Mouse (Mus musculus): ENCODE measurements around the gene Gipc3.
A peak's percentile ranks its signal among the peaks of the same experiment; 100 is the strongest.

Gipc3 gene

DNA sequence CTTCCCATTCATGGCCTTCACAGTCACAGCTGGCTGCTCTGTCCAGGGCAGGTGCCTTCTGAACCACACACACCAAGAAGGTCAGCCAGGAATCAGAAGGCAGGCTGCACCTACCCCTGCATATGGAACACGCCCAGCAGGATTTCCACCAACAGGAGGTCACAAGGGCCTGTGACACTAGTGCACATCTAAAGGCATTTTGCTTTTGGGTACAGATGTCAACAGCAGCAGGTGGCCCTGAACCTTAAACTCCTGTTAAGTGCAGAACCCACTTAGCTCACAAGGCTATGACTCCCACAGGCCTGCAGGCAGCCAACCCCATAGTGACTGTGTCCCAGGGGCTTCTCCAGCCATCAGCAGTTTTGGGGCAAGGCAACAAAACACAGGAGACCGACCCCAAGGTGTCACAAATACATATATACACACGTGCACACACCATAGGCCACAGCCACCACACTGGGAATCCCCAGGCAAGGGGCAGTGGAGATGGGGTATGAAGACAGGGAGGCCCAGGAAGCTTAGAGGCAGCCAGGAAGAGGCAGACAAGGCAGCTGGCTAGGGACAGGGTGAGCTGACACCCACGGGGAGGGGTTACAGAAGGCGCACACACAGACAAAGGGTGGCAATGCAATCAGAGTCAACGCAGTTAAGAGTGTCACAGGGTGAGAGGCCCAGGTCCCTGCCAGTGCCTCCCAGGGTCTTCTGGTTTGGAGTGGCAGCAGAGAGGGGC is 23.6 kb upstream of the Gipc3 start:
- DNase-seq: no peak

GRCm38 (mm10) chr10:81365672-81366476 is 22.8 kb upstream of the Gipc3 start, which contains the start of gene 4930404N11Rik:
TSS of gene 4930404N11Rik (minus strand) at chr10:81365816.
- no peak for DNase-seq

GRCm38 (mm10) chr10:81365073-81365472 is 22.0 kb upstream of the Gipc3 start:
- no peak for DNase-seq

- DNase-seq: no peak
Measured at GRCm38 (mm10) chr10:81364666-81365065, 21.6 kb upstream of the Gipc3 start.

GRCm38 (mm10) chr10:81363436-81364346 is 20.6 kb upstream of the Gipc3 start:
- no peak for DNase-seq

DNA sequence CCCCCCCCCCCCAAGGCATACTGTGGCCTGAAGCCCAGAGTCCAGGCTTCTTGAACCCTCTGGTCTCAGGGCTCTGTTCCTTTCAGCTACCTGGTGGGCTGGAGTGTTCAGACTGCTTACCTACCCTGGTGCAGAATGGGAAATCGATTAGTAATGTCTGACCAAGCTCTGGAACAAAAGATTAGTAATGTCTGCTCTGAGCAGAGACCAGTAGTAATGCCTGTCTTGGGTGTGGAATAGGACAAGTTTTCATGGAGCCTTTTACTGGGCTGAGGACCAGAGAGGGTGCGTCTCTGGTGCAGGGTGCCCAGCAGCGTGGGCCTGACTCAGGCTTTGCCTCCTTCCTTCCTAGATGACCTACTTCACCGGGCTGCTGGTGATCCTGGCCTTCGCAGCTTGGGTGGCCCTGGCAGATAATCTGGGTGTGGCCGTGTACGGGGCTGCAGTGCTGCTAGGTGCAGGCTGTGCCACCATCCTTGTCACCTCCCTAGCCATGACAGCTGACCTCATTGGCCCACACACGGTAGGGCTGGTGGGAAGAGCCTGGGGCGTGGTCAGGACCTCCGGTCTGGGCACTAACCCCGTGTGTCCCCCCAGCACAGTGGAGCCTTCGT is 19.4 kb upstream of the Gipc3 start:
- DNase-seq: no peak

DNA sequence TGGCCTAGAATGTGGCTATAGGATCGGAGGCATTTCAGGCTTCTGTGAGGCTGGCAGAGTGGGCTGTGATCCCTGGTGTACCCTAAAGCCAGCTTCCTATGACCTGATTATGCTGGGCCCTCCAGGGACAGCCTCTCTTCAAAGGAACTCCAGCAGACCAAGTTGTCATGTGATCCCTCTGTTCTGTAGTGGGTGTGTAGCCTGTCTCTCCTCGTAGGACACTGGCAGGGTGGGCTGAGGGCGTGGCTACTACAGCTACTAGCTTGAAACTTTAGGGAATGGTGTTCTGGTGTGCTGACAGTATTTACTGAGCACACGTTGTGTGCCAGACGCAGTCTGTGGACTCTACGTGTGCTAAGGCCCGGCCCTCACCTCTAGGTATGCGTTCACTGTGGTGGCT is 17.7 kb upstream of the Gipc3 start:
- DNase-seq: no peak

GRCm38 (mm10) chr10:81358841-81359240 is 15.8 kb upstream of the Gipc3 start:
- DNase-seq: no peak

GRCm38 (mm10) chr10:81358209-81358608 is 15.1 kb upstream of the Gipc3 start:
- DNase-seq: no peak

DNA sequence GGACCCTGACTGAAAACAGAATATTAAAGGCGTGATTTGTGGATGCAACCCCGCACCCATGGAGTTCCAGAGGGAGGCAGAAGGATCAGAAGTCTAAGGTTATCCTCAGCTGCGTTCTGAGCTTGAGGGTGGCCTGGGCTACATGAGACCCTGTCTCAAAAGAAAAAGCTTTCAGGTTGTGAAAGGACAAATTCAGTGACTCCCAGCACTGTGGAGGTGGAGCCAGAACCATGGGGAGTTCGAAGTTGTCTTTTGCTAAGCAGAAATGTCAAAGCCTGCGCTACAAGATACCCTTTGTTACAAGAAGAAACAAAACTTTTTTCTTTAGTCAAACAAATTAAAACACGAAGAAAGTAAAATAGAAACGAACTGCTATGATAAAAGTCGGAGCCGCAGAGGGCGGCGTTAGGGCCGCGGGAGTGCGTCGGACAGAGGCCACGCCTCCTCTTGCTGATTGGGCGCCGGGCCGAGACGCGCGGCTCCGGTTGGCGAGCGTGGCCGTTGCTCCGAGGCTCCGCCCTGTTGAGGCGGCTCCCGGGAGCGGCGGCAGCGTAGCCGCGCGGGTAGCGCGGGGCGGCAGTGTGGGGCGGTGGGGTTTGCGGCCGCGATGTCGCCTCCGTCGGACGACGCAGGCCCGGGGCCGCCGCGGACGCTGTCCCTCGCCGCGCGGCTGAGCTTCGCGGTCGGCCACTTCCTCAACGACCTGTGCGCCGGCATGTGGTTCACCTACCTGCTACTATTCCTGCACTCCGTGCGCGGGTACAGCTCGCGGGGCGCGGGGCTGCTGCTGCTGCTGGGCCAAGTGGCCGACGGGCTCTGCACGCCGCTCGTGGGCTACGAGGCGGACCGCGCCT is 14.2 kb upstream of the Gipc3 start, which contains the start of gene Mfsd12:
TSS of gene Mfsd12 (plus strand) at position 501 of the 854 bp plus-strand sequence.
- DNase-seq: peak; percentile 90

GRCm38 (mm10) chr10:81356352-81356990 is 13.4 kb upstream of the Gipc3 start:
- DNase-seq: no peak

GRCm38 (mm10) chr10:81355533-81355932 is 12.5 kb upstream of the Gipc3 start:
- no peak for DNase-seq

DNA sequence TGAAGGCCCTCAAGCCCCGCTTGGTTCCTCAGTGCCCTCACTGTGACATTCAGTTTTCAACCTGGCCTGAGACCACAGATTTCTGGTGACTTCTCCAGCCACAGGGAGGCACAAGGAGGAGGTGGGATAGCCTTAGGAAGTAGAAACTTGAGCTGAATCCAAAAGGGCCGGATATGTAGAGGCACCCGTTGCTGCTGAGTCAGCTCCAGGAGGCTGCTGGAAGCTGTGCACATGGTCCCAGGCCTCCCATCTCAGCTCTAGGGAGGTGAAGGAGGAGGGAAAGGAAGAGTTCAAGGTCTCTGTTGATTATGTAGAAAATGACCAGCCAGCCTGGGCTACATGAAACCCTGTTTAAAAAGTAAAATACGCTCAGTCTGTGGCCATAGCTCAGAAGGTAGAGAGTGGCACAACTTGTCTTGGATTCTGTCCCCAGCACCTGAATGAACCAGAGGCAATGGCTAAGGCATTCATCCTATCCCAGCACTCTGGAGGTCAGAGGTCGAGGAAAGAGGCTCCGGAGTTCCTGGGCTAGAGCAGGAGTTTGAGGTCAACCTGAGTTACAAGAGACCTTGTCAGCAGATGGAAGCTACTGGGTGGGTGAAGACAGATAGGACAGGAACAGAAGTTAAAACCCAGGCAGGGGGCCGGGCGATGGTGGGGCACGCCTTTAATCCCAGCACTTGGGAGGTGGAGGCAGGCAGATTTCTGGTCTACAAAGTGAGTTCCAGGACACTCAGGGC is 11.8 kb upstream of the Gipc3 start:
- peak; percentile 38 for DNase-seq

DNA sequence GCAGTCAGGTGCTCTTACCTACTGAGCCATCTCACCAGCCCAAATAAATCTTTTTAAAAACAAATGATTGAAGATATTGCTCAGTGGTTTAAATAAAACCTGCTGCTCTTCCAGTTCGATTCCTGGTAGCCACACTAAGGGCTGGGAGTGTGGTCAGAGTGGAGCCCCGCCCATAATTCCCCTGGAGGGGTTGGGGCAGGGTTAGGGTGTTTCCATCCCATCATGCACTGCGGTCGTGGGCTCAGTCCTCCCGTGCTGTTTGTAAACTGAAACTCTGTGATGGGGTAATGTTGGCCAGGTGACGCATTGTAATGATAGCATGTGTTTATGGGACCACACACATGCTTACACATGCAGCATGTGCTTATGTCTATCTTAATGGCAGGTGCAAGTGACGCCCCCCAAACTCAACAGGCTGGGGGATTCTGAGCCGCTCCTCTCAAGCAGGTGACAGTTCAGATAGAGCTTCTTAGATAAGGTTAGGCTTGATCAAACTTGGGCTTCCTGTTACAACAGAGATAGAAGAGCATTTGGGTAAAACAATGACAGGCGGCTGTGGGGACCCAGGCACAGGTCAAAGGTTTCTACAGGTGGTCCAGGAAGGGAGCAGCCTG is 8.7 kb upstream of the Gipc3 start:
- peak; percentile 50 for DNase-seq

DNA sequence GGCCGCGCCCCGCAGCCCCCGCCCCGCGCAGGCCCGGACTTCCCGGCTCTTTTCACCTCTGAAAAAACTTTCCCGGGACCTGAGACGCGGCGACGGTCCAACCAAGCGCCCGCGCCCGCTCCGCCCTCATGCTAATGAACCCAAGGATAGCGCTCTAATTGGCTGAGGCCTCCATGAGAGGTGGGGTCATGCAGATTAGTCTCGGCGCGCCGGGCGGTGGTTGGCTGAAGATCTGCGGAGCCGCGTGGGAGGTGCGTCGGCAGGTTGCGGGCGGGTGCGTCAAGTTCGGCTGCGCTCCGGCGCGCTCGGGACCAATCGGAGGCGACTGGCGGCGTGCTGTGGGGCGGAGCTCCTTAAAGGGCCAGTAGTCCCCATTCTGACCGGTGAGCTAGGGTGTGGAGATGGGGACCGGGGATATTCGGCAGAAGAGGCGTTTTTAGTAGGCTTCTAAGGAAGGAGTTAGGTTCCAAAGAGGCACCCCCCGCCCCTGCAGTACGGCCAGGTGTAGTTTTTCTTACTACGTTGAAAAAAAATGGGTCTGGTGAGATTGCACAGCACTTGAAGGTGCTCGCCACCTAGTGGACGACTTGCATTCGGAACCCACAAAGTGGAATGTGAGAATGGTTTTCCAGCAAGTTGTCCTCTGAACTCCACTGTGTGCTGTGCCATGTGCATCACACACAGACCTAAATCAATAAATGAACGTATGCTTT is 7.4 kb upstream of the Gipc3 start, which contains the start of gene Hmg20b:
TSS of gene Hmg20b (minus strand) at position 130 of the 713 bp plus-strand sequence.
- peak; percentile 99 for DNase-seq

DNA sequence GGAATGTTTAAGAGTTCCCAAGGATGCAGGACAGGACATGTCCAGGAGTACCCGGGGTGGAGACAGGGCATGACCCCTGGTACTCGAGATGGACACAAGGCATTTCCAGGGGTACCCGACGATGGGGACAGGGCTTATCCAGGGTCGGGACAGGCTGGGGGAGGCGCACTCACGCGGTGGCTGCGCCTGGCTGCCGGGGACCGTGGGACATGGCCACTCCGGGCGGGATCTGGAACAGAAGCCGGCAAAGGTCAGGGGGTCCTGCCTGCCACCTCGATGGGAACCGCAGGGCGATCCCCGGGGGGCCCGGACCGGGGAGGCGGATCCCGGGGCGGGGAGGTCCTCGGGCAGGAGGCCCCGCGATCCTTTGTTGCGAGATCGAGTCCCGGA is 6.9 kb upstream of the Gipc3 start:
- no peak for DNase-seq

GRCm38 (mm10) chr10:81349146-81349545 is 6.1 kb upstream of the Gipc3 start:
- no peak for DNase-seq

DNA sequence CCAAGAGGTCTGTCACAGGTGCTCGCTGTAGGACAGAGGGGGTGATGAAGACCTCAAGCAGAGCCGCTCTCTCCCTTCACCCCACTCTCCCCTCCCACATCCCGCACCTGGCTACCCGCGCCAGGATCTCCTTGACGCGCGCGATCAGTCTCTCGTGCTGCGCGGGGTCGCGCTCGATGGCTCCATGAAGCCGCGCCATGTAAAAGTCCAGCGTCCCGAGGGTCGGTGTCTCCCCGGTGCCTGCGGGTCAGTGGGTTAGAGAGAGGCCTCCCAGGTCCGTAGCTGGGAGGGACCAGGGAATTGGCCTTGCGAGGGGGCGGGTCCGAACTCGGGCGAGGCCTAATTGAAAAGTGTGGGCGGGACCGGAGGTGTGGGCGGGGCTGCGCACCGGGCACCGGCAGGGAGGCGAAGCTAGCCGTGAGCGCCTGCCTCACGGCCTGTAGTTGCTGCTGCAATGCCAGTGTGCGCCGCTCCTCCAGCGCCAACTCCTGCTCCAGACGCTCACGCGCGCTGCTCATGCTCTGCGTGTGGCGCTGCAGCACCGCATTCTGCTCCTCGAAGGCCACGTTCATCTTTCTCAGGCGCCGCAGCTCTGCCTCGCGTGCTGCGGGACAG is 3.5 kb upstream of the Gipc3 start:
- DNase-seq: peak; percentile 46

- DNase-seq: peak; percentile 35
Measured at GRCm38 (mm10) chr10:81345162-81345534, 2.1 kb upstream of the Gipc3 start.

All from cerebellum, adult 9-11 months (tissue).